Mouse (Mus musculus) embryo, embryonic 9.5 days (tissue): ENCODE measurements around the gene Cacna1i.

Experiments
- DNase-seq: peaks from one replicate; pipeline ENCODE4 v3.0.0-alpha.2; 2017; ENCODE audit errors: extremely low spot score

The Cacna1i gene

DNA sequence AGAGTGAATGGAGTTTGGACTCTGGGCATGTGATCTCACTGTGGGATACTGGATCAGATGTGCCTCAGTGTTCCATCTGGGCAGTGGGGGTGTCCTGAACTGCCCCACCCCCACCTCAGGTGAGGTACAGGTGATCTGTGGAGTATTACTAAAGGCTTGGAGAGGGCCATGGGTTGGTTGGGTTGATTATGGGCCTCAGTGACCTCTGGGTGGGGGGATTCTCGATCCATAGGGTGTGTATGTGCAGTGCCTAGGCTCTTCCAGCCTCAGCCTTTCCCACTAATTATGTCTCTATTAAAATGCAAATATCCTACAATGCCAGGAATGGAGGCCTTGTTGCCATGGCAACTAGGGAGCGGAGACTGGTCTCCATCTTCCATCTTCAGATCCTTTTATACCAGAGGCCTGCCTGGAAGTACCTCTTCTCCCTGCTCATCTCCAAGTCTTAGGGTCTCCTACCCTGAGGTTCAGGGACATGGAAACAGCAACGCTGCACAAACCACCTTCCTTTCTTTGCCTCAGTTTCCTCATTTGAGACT lies 15.1 kb upstream of the Cacna1i start:
- no peak for DNase-seq

DNA sequence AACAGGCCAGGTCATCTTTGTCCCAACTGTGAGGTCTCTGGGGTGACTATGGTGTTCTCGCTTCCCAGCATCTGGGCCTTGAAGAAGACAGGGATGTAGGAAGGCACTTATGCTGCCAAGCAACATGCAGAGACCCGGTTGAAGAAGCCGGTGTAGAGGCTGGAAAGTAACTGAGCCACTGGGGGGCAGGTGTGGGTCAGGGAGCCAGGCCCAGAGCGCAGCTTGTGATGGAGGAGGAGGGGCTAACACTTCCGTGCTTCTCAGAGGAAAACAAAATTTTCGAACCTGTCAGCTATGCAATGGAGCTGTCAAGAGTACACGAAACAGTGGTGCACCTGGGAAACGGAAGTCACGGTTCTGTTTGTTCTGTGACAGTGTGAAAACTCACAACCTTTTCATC lies 9.9 kb upstream of the Cacna1i start:
- DNase-seq: no peak

DNA sequence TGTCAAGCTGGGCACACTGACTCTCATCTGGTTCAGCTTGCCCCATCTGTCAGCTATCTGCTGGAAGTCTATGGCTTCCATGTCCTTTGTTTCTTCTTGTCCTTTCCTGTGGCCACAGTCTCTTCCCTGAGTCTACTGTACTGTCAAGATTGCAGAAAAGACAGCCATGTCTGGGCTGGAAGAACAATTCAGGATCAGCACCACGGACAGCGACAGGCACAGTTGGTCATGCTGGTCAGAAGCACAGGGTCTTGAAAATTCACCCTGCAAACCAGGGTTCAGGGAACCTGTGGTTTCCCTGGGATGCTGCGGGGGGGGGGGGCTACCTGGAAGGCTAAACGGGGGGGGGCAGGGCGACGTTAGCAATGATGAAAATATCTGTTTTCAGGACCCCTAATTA lies 9.4 kb upstream of the Cacna1i start:
- DNase-seq: peak; percentile 72

DNA sequence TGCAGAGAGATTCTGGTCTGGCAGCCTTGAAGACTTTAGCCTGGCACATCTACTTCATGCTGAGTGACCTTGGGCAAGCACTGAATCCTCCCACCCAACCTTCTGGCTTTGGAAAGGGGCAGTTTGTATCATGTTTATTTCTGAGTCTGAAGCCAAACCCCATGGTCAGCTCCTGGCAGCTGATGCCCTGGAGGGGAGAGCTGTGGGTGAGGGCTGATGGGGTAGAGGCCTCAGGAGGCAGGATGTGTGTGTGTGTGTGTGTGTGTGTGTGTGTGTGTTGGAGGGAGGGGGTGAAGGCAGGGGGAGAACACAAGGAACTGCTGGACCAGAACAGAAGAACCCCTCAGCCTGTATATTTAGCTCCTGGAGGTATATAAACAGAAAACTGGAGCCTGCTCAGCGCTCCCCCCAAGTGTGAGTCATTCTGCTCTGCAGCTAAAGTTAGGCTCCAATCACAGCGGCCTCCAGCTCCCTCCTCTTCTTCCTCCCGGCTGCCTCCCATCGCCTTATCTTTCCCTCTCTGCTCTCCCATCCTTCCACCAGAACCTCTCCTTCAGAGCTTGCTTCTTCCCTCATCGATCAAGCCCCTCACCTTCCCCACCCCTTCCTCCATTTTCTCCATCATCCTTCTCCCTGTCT lies 8.8 kb upstream of the Cacna1i start:
- no peak for DNase-seq

DNA sequence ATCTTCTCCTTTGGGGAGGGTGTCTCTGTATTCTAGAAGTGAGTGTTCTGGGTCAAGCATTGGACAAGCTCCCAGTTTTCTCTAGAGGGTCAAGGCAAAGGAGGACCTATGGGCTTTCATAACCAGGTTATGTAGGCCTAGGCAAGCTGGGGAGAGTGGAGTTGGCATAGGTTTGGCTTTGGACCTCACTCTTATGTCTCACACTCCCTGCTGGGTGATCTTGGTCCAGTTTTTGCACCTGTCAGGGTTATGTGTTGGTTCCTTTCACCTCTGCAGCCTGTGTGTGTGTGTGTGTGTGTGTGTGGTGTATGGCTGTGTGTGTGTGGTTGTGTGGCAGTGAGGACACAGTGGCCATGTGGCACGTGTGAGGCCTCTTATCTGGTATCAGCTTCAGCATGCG lies 8.0 kb upstream of the Cacna1i start:
- no peak for DNase-seq

DNA sequence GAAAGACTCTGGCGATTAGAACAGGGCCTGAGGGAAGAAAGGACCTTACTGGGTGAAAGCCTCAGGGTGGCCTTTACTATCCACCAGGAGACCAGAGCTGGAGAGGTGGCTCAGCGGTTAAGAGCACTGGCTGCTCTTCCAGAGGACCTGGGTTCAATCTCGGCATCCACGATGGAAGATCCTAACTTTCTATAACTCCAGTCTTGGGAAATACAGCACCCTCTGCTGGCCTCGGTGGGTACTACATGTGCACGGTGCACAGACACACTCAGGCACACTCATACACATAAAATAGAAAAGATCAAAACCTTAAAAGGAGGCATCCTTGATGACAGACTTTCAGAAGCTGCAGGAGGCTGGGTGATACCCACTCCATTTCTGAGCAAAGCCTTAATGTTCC lies 6.4 kb upstream of the Cacna1i start:
- DNase-seq: peak; percentile 40

DNA sequence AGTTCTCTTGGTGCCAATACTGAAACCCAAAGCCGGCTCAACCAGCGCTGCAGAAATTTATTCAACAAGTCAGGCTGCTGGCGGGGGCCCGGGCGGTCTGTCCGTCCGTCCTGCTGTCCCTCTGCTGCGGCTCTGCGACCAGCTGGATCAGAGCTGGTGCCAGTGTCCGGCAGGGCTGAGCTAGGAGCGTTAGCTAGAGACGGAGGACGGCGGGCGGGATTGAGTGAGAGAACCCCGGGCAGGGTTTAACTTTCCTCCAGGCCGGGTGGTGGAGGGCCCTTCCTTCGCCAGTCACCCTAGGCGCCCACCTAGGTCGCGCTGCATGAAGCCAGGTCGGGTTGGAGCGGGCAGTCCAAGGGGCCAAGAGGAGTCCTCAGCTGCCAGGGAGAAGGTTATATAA lies 998 bp downstream of the Cacna1i start:
- DNase-seq: no peak

DNA sequence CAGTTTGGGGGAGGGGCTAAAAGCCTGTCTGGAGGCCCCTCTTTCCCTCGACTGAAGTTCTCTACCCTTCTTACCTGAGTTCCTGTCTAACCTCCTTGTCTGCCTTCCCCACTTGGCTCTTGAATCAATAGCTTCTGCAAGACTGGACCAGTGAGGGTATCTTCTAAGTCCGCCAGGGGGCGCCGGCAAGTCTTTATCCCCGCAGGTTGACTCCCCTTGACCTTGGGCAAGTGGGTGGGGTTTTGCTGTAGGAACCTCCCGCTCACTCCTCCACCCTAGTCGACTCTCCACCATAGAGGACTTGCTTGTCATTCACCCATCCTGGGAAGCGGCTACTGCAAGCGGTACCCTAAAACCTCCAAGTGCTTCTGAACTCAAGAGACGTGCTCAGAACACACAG lies 2.4 kb downstream of the Cacna1i start:
- peak; percentile 75 for DNase-seq

DNA sequence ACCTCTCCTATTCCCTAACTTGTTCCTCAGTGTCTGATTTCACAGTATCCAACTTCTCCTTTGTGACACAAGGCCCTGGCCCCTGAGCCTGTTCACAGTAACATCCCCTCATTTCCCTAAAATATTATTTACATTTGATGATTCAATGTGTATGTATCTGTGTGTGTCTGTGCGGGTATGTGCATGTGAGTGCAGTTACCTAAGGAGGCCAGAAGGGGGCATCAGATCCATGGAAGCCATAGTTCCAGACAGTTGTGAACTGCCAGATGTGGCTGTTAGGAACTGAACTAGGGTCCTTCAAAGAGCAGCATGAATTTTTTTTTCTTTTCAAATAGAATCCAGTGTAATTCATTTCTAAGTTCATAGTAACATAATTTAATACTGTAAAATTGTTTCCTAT lies 10.1 kb downstream of the Cacna1i start:
- no peak for DNase-seq

DNA sequence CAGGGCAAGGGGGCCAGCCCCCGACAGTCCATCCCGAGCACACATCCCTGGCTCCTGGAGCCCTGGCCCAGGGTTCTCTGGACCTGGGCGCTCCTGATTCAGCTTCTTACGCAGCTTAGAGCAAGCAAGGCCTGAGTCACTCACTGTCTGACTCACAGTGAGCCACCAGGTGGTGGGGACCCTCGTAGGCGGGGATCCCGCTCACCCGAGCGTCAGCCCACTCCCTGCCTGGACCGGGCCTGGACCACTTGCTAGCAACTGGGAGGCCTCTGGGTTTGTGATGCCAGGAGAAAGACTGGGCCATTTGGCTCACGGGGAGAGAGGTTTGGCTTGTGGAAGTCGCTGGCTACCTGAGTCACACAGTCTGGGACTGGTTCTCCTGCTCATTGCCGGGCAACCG lies 16.7 kb downstream of the Cacna1i start:
- DNase-seq: no peak

DNA sequence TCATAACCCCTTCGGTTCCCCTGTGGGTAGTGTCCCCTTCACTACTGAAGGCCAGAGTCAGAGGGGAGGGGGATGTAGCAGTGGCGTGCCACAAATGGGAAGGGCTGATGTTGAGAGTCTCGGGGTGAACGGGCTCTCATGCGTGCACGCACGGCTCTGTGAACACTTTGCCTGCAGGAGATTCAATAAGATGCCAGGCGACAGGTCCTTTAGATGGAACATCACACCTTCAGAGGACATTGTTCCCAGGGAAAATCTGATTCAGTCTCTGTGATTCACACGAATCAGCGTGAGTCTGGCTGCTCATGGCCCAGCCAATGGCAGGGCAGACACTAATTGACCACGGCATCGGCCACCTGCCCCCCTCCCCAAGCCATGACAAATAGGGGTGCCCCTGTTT lies 17.1 kb downstream of the Cacna1i start:
- DNase-seq: no peak

DNA sequence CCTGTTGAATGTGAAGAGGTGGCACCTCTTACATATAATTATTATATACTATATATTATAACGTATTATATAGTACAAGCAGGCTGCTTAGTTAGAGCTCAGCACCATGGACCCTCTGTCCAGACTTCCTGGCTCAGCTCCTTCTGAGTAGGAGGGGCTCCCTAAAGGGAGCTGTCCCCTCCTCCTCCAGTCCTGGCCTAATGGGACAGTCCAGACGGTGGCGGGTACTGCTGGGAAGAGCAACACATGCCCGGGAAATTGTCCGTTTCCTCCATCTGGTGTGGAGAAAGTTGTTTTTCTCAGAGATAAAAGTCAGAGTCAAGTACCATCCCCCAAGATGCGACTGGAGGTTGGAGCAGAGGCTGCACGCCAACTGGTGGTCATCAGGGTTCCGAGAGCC lies 19.1 kb downstream of the Cacna1i start:
- DNase-seq: no peak

DNA sequence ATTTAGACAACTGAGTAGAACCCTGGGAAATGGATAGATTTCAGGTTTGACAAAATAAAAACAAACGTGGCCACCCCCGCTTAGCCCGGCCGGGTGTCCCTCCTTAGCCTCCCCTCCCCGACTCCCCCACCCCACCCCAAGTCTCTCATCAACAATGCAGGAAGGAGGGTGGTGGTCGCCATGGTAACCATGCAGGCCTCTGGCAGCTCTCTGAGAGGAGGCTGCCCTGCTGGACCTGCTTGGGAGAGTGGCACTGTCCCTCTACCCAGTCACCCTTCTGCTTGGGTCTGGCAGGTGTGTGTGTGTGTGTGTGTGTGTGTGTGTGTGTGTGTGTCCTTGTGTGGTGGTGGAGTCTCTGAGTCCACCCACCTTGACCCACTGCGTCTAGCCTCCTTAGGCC lies 27.7 kb downstream of the Cacna1i start:
- no peak for DNase-seq

DNA sequence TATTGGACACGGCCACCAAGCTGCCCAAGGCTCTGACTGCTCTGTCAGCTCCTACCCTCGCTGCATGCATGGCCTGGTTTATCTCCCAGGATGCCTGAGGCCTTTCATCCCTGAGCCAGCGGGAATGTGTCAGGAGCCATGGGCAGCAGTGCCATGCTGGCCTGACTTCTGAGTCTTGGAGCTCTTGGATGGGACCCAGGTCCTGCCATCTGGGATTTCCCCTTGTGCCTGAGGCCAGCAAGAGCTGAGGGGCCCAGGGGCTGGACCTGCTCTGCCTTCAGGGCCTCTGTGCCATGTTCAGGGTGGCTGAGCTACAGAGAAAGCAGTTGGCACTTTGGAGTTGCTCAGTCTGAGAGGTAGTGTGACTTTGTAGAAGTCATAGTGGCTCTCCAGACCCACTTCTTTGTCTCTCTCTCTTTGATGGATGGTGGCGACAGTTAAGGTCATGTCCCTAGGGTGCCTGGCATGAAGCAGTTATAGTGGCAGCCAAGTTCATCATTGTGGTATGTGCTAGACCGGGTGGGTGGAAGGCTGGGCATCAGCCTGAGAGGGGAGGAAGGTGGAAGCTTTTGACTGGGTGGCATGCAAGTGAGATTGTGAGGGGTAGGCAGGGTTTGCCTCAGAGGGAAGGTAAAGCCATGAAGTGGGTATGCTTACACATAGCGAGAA lies 30.1 kb downstream of the Cacna1i start:
- DNase-seq: no peak

DNA sequence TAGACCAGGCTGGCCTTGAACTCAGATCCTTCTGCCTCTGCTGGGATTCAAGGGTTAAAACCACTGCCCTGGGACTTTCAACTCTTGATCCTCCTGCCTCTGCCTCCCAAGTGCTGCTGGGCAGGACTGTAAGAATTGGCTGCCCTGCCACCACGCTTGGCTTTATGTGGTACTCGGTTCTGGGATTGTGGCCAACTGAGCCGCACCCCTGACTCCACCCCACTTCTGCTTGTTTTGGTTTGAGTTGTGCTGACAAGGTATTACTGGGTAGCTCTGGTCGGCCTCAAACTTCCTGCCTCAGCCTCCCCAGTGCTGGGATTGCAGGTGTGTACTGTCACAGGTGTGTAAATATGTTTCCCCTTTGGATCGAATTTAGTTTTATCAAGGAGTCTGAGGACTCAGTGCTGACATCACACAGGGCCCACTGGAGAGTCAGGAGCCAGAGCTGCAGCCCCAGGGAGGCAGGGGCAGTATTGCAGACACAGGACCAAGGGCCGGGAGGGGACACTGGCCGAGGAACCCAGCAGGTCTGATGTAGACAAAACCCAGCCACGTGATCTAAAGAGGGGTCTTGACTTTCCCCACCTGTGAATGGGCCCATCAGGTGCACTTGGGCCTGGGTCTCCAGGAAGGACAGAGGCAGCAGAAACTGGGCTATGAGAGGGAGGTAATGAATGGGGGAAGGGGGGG lies 30.9 kb downstream of the Cacna1i start:
- DNase-seq: no peak

DNA sequence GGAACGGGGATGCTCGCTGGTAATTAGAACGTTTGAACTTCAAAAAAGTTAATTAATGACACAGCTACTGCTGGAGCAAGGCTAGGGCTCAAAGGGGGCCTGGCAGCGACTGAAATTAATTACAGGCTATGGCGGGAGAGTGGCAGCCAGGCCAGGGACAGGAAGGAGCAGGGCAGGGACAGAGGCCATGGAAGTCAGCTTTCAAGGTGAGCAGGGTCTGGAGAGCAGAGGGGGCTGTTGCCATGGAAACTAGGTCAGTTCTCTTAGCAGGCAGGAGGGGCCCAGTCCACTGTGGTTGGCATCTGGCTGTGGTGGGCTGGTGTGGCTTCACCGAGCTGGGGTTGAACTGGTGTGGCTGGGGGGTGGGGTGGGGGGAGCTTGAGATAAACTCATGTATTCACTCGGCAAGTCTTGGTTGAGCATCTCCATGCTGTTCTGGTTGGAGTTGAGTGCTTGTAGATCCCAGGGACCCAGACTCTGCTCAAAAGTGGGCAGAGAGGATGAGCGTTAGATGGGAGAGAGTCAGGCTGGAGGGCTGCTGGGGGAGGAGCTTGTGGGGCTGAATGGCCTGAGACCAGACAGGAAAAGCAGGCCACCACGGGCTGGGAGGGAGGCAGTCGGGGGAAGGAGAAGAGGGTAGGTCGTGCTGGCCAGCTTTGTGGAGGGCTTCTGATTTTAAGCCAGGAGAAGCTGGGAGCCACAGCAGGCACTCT lies 31.7 kb downstream of the Cacna1i start:
- peak; percentile 31 for DNase-seq

DNA sequence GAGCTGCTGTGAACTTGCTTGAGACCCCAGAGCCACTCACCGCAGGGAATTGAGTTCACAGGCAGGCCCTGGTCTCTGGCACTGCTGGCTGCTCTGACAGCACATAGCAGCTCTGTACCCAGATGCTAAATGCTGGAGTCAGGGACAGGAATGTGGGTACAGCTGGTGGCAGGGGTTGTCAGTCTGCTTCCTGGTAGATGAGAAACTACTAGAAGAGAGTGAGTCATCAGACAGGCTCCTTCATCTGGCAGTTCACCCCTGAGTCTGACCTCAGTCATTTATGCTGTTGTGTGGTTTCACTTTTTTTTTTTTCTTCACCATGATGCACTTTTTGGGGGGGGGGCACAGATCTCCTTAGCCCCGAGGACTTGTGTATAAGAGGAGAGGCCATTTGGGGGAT lies 32.3 kb downstream of the Cacna1i start:
- no peak for DNase-seq

DNA sequence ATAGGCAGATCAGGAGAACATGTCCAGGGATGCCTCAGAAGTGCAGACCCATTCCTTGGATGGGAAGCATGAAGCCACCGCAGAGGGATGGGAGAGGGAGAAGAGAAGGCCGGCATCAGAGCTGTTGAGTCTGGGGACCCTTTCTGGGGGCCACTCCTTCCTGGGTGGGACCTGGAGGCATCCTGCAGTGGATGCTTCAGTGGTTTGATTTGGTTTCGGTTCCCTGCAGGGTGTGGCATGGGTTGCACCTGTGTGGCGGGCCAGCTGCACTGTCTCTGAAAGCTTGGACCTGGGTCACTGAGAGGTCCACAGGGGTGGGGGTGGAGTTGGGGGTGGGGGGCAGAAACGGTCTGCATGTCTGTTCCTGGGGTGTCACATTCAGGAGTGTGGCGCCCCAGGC lies 32.9 kb downstream of the Cacna1i start:
- DNase-seq: no peak

DNA sequence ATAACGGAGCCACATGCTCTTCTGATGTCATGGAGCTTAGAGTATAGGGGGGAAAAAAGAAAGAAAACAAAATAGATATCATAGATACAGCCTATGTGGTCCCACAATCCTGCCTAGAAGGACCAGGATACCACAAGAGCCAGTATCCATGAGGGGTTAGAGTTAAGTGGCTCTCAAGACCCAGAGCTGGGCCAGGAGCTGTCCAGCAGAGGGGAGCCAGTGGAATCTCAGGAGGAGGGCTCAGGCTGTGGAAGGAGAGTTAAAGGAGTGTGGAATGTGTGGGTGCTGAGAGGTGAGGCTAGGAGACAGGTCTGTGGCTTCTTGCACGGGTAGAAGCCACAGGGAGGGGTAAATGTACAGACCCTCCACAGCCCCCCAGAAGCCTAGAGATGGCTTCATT lies 38.2 kb downstream of the Cacna1i start:
- DNase-seq: no peak

DNA sequence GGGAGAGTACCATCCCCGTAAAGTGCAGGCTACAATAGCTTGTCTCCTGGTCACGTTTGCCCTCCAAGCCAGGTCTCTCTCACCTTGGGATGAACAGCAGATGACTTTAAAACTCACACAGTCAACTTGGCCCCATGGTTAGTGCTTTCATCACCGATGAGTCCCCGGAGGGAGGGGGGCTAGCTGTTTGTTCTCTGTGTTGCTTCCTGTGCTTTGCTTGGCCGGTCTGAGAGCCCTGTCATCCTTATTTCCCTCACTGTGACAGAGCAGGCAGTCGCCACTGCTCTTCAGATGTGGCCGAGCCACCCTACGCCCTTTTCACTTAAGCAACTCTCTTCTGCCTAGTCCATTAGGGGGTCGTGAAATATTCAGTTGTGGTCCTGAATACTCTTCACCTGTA lies 38.7 kb downstream of the Cacna1i start:
- no peak for DNase-seq

DNA sequence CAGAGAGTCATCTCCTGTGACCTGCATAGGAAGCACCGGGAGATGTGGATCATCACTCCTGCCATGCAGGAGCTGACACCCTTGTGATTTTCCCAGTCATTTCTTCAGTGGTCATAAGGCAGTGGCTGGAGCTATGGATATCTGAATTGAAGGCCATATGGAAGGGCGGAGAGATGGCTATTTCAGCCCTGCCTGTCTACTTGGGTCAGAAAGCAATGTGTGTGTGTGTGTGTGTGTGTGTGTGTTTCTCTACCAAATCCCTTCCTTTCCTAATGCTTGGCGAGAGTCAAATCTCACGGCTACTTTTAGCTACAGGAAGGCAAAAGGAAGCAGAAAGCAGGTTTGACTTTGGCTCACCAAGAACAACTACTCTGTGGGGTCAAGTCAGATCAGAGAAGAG lies 39.9 kb downstream of the Cacna1i start:
- DNase-seq: no peak

DNA sequence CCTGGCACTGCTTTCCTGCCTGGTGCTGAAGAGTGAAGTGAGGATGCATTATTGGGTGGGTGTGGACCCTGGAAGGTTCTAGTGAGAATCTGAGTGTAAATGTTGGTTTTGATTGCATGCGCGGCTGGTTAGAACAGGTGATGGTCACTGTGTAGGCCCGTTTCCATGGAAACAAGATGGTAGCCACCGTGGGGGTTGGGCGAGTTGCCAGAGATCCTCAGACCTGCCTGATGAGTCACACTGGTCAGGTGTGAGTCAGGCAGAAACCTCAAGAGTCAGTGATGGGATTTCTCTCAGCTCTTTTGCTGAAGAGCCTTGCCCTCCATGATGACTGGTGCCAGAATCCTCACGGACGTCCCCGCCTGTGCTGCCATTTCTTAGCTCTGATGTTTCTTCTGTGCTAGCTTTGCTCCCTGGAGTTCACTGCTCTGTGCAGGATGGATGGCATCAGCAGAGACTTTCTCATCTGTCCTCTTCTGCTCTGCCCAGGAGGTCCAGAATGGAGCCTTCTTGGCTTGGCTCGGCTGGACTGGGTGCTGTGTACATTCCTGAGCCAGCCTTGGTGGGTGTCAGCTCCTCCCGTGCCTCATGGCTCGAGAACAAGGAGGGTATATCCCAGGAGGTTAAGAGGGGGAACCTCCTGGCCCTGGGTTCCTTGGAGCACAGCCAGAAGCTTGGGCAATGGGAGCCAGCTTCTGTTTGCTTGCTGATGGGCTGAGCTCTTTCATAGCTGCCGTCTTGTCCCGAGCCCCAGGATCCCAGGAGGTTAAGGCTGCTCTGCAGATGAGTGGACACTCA lies 40.9 kb downstream of the Cacna1i start:
- DNase-seq: no peak
